Mouse (Mus musculus): ENCODE results near the gene Aox3. TPM values are rescaled to one million over a fixed set of nuclear protein-coding genes. Genes with fewer than 3 reads are reported as not detected.

The Aox3 gene
- polyA plus RNA-seq, 1 experiment from 2014 or later, result 0.24 TPM

GRCm38 (mm10) chr1:58080446-58080845 is 32.5 kb upstream of the Aox3 start:
- ATAC-seq, result no peak
- H3K4me1 ChIP-seq (replicated peaks), result no peaks in the 10 kb centered on the region
- H3K4me2 ChIP-seq (replicated peaks), result no peak overlapping the region
- no peak overlapping the region for H3K4me3 ChIP-seq (replicated peaks)
- 85% methylated on average over 4 of the region's 4 CpGs for WGBS
- H3K9me3 ChIP-seq, result no peaks in the 10 kb centered on the region
- H3K36me3 ChIP-seq, result no peaks in the 10 kb centered on the region
- no peaks in the 10 kb centered on the region for H3K27me3 ChIP-seq
- no peak overlapping the region for H3K27ac ChIP-seq
- H3K9ac ChIP-seq (replicated peaks), result no peak overlapping the region

GRCm38 (mm10) chr1:58081356-58081755 is 31.6 kb upstream of the Aox3 start:
- Histone ChIP-seq H3K4me1 (replicated peaks) (no peaks in the 10 kb centered on the region), H3K27ac (no peak overlapping the region), H3K9me3 (no peaks in the 10 kb centered on the region), H3K9ac (replicated peaks) (no peak overlapping the region), H3K36me3 (no peaks in the 10 kb centered on the region), H3K4me2 (replicated peaks) (no peak overlapping the region), H3K27me3 (no peaks in the 10 kb centered on the region), H3K4me3 (replicated peaks) (no peak overlapping the region)
- WGBS, result 89% methylated on average over 5 of the region's 5 CpGs
- no peak for ATAC-seq

- no peaks in the 10 kb centered on the region for H3K4me1 ChIP-seq (replicated peaks)
- no peaks in the 10 kb centered on the region for H3K36me3 ChIP-seq
- H3K4me2 ChIP-seq (replicated peaks), result no peak overlapping the region
- H3K9ac ChIP-seq (replicated peaks), result no peak overlapping the region
- ATAC-seq, result no peak
- H3K27ac ChIP-seq, result no peak overlapping the region
- 69% methylated on average over 5 of the region's 5 CpGs for WGBS
- H3K4me3 ChIP-seq (replicated peaks), result no peak overlapping the region
- H3K27me3 ChIP-seq, result no peaks in the 10 kb centered on the region
- no peaks in the 10 kb centered on the region for H3K9me3 ChIP-seq
These were observed 23.6 kb upstream of the Aox3 start for GRCm38 (mm10) chr1:58089316-58089715.

- H3K4me2 ChIP-seq (replicated peaks), result no peak overlapping the region
- H3K4me1 ChIP-seq (replicated peaks), result no peaks in the 10 kb centered on the region
- H3K27me3 ChIP-seq, result no peaks in the 10 kb centered on the region
- H3K9me3 ChIP-seq, result no peaks in the 10 kb centered on the region
- H3K9ac ChIP-seq (replicated peaks), result no peak overlapping the region
- WGBS, result 81% methylated on average over 4 of the region's 4 CpGs
- ATAC-seq, result no peak
- H3K36me3 ChIP-seq, result no peaks in the 10 kb centered on the region
- no peak overlapping the region for H3K4me3 ChIP-seq (replicated peaks)
- H3K27ac ChIP-seq, result no peak overlapping the region
These were observed 22.7 kb upstream of the Aox3 start for GRCm38 (mm10) chr1:58090191-58090590.

GRCm38 (mm10) chr1:58091213-58091612 is 21.7 kb upstream of the Aox3 start:
- Histone ChIP-seq H3K36me3 (no peaks in the 10 kb centered on the region), H3K4me2 (replicated peaks) (no peak overlapping the region), H3K4me3 (replicated peaks) (no peak overlapping the region), H3K9ac (replicated peaks) (no peak overlapping the region), H3K27ac (no peak overlapping the region), H3K9me3 (no peaks in the 10 kb centered on the region), H3K4me1 (replicated peaks) (no peaks in the 10 kb centered on the region), H3K27me3 (no peaks in the 10 kb centered on the region)
- ATAC-seq, result no peak
- 76% methylated on average over 3 of the region's 3 CpGs for WGBS

GRCm38 (mm10) chr1:58091992-58092560 is 20.9 kb upstream of the Aox3 start:
- H3K27me3 ChIP-seq, result no peaks in the 10 kb centered on the region
- no peak overlapping the region for H3K9ac ChIP-seq (replicated peaks)
- H3K4me2 ChIP-seq (replicated peaks), result no peak overlapping the region
- no peak for ATAC-seq
- H3K4me1 ChIP-seq (replicated peaks), result no peaks in the 10 kb centered on the region
- H3K4me3 ChIP-seq (replicated peaks), result no peak overlapping the region
- no peaks in the 10 kb centered on the region for H3K36me3 ChIP-seq
- H3K9me3 ChIP-seq, result no peaks in the 10 kb centered on the region
- 83% methylated on average over 2 of the region's 2 CpGs for WGBS
- H3K27ac ChIP-seq, result no peak overlapping the region

- 96% methylated on average over 6 of the region's 6 CpGs for WGBS
- H3K9ac ChIP-seq (replicated peaks), result no peak overlapping the region
These were observed 15.6 kb upstream of the Aox3 start for GRCm38 (mm10) chr1:58097338-58097737.

GRCm38 (mm10) chr1:58099119-58099518 is 13.8 kb upstream of the Aox3 start:
- no peak overlapping the region for H3K4me2 ChIP-seq (replicated peaks)
- no peaks in the 10 kb centered on the region for H3K27me3 ChIP-seq
- H3K4me1 ChIP-seq (replicated peaks), result no peaks in the 10 kb centered on the region
- no peak overlapping the region for H3K4me3 ChIP-seq (replicated peaks)
- H3K9me3 ChIP-seq, result no peaks in the 10 kb centered on the region
- no peak for ATAC-seq
- no peak overlapping the region for H3K27ac ChIP-seq
- H3K9ac ChIP-seq (replicated peaks), result no peak overlapping the region
- H3K36me3 ChIP-seq, result no peaks in the 10 kb centered on the region

More at GRCm38 (mm10) chr1:58097338-58097737, 15.6 kb upstream of the Aox3 start:
- no peaks in the 10 kb centered on the region for H3K4me1 ChIP-seq (replicated peaks)
- no peaks in the 10 kb centered on the region for H3K27me3 ChIP-seq
- no peaks in the 10 kb centered on the region for H3K36me3 ChIP-seq
- H3K27ac ChIP-seq, result no peak overlapping the region
- no peak overlapping the region for H3K4me3 ChIP-seq (replicated peaks)
- no peak for ATAC-seq
- H3K9me3 ChIP-seq, result no peaks in the 10 kb centered on the region
- H3K4me2 ChIP-seq (replicated peaks), result no peak overlapping the region

GRCm38 (mm10) chr1:58101531-58102146 is 11.3 kb upstream of the Aox3 start:
- H3K27me3 ChIP-seq, result no peaks in the 10 kb centered on the region
- no peak overlapping the region for H3K27ac ChIP-seq
- 76% methylated on average over 2 of the region's 2 CpGs for WGBS
- H3K9ac ChIP-seq (replicated peaks), result no peak overlapping the region
- ATAC-seq, result no peak
- no peaks in the 10 kb centered on the region for H3K4me1 ChIP-seq (replicated peaks)
- H3K9me3 ChIP-seq, result no peaks in the 10 kb centered on the region
- no peak overlapping the region for H3K4me2 ChIP-seq (replicated peaks)
- H3K36me3 ChIP-seq, result no peaks in the 10 kb centered on the region
- no peak overlapping the region for H3K4me3 ChIP-seq (replicated peaks)

GRCm38 (mm10) chr1:58102494-58102893 is 10.4 kb upstream of the Aox3 start:
- Histone ChIP-seq H3K4me2 (replicated peaks) (no peak overlapping the region), H3K27ac (no peak overlapping the region), H3K36me3 (no peaks in the 10 kb centered on the region), H3K27me3 (no peaks in the 10 kb centered on the region), H3K9ac (replicated peaks) (no peak overlapping the region), H3K9me3 (no peaks in the 10 kb centered on the region), H3K4me3 (replicated peaks) (no peak overlapping the region), H3K4me1 (replicated peaks) (no peaks in the 10 kb centered on the region)
- 83% methylated on average over 7 of the region's 7 CpGs for WGBS
- no peak for ATAC-seq

GRCm38 (mm10) chr1:58105685-58106084 is 7.2 kb upstream of the Aox3 start:
- H3K9me3 ChIP-seq, result no peaks in the 10 kb centered on the region
- H3K27me3 ChIP-seq, result no peaks in the 10 kb centered on the region
- no peak overlapping the region for H3K9ac ChIP-seq (replicated peaks)
- WGBS, result 87% methylated on average over 6 of the region's 6 CpGs
- no peak overlapping the region for H3K4me3 ChIP-seq (replicated peaks)
- no peak for ATAC-seq
- no peaks in the 10 kb centered on the region for H3K36me3 ChIP-seq
- no peaks in the 10 kb centered on the region for H3K4me1 ChIP-seq (replicated peaks)
- no peak overlapping the region for H3K27ac ChIP-seq
- no peak overlapping the region for H3K4me2 ChIP-seq (replicated peaks)

- H3K9me3 ChIP-seq, result no peaks in the 10 kb centered on the region
- H3K27me3 ChIP-seq, result no peaks in the 10 kb centered on the region
- no peak overlapping the region for H3K4me3 ChIP-seq (replicated peaks)
- WGBS, result 81% methylated on average over 2 of the region's 2 CpGs
- no peak overlapping the region for H3K4me2 ChIP-seq (replicated peaks)
- no peak overlapping the region for H3K27ac ChIP-seq
- H3K9ac ChIP-seq (replicated peaks), result no peak overlapping the region
- ATAC-seq, result no peak
- H3K4me1 ChIP-seq (replicated peaks), result no peaks in the 10 kb centered on the region
- H3K36me3 ChIP-seq, result no peaks in the 10 kb centered on the region
These were observed 5.9 kb upstream of the Aox3 start for GRCm38 (mm10) chr1:58107066-58107465.

GRCm38 (mm10) chr1:58110241-58110640 is 2.7 kb upstream of the Aox3 start:
- ATAC-seq, result no peak
- Histone ChIP-seq H3K9me3 (no peaks in the 10 kb centered on the region), H3K4me1 (replicated peaks) (no peaks in the 10 kb centered on the region), H3K4me2 (replicated peaks) (no peak overlapping the region), H3K9ac (replicated peaks) (no peak overlapping the region), H3K27ac (no peak overlapping the region), H3K36me3 (no peaks in the 10 kb centered on the region), H3K4me3 (replicated peaks) (no peak overlapping the region), H3K27me3 (no peaks in the 10 kb centered on the region)
- WGBS, result 94% methylated on average over 5 of the region's 5 CpGs
